Mouse (Mus musculus) ES-Bruce4 (cell line): ENCODE measurements around the gene Mprip.

Experiments
- CTCF ChIP-seq: IDR thresholded peaks from one replicate; pipeline ENCODE4 v1.8.1; 2011; ENCODE audit warnings: low read depth, low read length
- EP300 ChIP-seq: IDR thresholded peaks from 2 replicates; pipeline ENCODE4 v1.6.1; 2011; ENCODE audit warnings: low read depth, low read length; ENCODE audit not compliant: insufficient read depth
- POLR2A ChIP-seq: IDR thresholded peaks from one replicate; pipeline ENCODE4 v1.8.1; 2011; ENCODE audit warnings: low read length; ENCODE audit not compliant: insufficient read depth

GRCm38 (mm10) chr11:59680111-59680510 is 19.0 kb downstream of the Mprip start:
- TF ChIP-seq POLR2A, result no peak
- TF ChIP-seq CTCF, result no peak
- no peak for TF ChIP-seq EP300
